Mouse (Mus musculus): ENCODE measurements around the gene Carmil3.

Carmil3 gene

GRCm38 (mm10) chr14:55544334-55544733 is 53.9 kb downstream of the Carmil3 start:
- DNase-seq: no peak

GRCm38 (mm10) chr14:55550191-55550590 is 59.7 kb downstream of the Carmil3 start:
- DNase-seq: no peak

GRCm38 (mm10) chr14:55551347-55551746 is 60.9 kb downstream of the Carmil3 start:
- DNase-seq: no peak

DNA sequence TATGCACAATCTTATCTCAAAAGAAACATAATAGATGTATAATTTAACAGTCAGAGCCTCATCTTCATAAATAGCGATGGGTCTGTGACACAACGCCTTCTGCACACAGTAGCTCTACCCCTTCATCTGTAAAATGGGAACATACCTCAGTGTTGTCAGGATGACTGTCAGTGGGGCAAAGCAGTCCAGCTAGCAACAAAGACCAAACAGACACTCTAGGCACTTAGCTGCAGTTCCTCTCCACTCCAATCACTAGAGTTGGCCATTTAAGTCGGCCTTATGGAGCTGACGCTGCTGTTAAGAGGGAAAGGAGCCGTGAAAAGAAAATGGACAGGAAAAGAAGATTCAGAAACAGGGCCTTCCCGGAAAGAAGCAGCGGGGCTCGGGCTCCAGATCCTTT is 61.3 kb downstream of the Carmil3 start:
- DNase-seq: no peak

DNA sequence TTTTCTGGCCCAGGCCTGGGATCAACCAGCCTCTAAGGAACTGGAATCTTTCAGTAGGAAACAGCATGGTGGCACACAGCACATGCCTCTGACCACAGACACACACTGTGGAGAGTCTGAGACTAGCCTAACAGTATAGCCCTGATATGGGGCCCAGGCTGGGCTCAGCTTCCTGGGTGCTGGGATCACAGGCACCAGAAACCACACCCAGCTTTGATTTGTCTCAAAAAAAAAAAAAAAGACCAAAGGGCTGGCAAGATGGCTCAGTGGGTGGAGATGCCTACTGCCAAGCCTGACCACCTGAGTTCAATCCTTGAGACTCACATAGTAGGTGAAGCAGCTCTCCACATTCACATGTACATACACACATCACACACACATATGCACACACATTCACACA is 64.2 kb downstream of the Carmil3 start:
- DNase-seq: no peak

GRCm38 (mm10) chr14:55555788-55556187 is 65.3 kb downstream of the Carmil3 start:
- no peak for DNase-seq

- peak; percentile 78 for DNase-seq
Observed at GRCm38 (mm10) chr14:55557003-55557402, 66.6 kb downstream of the Carmil3 start.

GRCm38 (mm10) chr14:55557587-55557986 is 67.1 kb downstream of the Carmil3 start:
- no peak for DNase-seq
